Mouse (Mus musculus): ENCODE results near the gene Gabrr2. TPM values are rescaled to one million over a fixed set of nuclear protein-coding genes. Genes with fewer than 3 reads are reported as not detected.

Gene Gabrr2
- 0.59 and 0.98 TPM in 2 replicates for polyA plus RNA-seq (2012; rRNA removed)

GRCm38 (mm10) chr4:33062981-33063380 is at the start of gene Gabrr2:
Gabrr2 (plus strand) TSS chr4:33062999.
- TF ChIP-seq CTCF (IDR thresholded peaks at IDR 0.05; ENCODE audit: borderline replicate concordance, extremely low read depth, insufficient read depth, insufficient read length) (no peak), POLR2A (IDR thresholded peaks at IDR 0.05; ENCODE audit: borderline replicate concordance, extremely low read depth, insufficient read depth, insufficient read length, poor library complexity, severe bottlenecking) (no peak)

GRCm38 (mm10) chr4:33018361-33018999 is 44.3 kb upstream of the Gabrr2 start:
- no peak for TF ChIP-seq POLR2A (IDR thresholded peaks at IDR 0.05; ENCODE audit: borderline replicate concordance, extremely low read depth, insufficient read depth, insufficient read length, poor library complexity, severe bottlenecking)
- TF ChIP-seq CTCF (IDR thresholded peaks at IDR 0.05; ENCODE audit: borderline replicate concordance, extremely low read depth, insufficient read depth, insufficient read length): peak; percentile 94
- peak; percentile 95 for DNase-seq (ENCODE audit: low read depth)

More at GRCm38 (mm10) chr4:33062981-33063380, at the start of gene Gabrr2:
- DNase-seq (ENCODE audit: low read depth): no peak

DNA sequence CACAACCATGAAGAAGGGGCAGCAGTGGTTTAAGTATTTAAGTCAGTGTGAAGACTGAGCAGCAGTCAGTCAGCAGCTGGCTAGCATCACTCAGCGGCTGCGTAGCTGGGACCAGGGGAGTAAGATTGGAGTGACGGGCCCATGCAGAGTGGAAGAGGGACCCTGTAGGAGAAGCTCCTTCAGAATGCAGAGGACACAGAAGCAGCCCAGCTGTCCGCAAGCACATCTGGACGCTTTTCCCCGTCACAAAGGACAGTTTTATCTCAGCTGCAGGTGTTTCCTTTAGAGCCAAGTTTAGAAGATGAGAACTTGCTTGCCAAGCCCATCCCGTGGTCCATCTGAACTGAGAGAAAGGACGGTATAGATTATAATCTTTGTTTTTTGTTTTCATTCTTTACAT is 38.4 kb upstream of the Gabrr2 start:
- no peak for DNase-seq (ENCODE audit: low read depth)
- TF ChIP-seq POLR2A (IDR thresholded peaks at IDR 0.05; ENCODE audit: borderline replicate concordance, extremely low read depth, insufficient read depth, insufficient read length, poor library complexity, severe bottlenecking) (no peak), CTCF (IDR thresholded peaks at IDR 0.05; ENCODE audit: borderline replicate concordance, extremely low read depth, insufficient read depth, insufficient read length) (no peak)

DNA sequence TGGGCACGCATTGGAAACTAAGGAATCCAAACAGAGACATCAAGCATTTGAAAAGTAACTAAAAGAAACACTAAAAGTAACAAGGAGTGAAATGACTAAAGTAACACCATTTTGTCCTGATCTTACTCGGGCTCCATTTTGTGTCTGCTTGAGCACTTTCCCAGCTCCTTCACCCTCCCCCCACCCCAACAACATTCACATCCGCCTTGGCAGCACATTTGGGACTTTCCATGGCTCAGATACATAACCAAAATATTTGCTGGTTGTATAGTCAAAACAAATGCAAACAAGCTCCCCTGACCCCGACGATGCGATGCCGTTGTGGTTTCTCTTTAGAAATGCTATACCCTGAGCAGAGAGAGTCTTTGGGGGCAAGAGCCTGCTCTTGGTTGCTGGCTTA is 33.7 kb upstream of the Gabrr2 start:
- DNase-seq (ENCODE audit: low read depth): no peak
- TF ChIP-seq CTCF (IDR thresholded peaks at IDR 0.05; ENCODE audit: borderline replicate concordance, extremely low read depth, insufficient read depth, insufficient read length) (no peak), POLR2A (IDR thresholded peaks at IDR 0.05; ENCODE audit: borderline replicate concordance, extremely low read depth, insufficient read depth, insufficient read length, poor library complexity, severe bottlenecking) (no peak)

DNA sequence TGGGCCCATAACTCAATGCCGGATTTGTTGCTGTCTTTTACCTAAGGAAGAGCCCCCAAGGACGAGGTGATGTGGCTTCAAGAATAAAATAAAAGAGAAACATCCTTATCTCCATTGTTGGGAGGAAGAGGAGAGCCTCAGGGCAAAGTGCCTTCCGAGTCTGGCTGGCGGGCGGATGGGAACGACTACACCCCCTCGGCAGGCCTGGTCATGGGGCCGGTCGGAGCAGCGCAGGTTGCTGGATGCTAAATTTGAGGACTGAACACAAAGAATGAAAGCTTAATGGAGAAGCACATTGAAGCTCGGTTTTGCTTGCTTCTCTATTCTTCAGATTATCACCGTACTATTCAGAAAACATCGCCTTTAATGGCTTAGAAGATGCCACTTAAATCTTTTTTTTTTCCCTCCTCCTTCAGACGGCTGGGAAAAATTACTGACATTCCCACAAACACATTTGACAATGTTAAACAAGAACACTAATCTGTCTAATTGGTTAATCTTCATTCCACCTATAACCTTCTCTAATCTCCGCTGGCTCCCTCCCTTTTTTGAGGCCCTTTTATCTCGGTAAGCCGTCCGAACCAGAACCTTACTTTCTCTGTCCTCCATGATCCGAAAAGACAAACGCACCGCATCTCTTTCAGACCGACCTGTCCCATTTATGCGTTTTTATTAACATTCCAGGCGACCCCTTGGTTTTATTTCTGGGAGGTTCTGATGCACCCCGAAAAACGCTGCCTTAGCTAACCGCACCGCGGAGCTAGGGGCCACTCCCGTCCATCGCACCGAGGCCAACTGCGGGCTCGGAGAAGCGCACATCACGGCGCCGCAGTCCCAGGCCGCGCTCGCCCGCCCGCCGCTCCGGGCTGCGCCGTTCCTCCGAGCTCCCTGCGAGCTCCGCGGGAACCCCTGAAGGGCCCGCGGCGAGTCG is 32.3 kb upstream of the Gabrr2 start:
- DNase-seq (ENCODE audit: low read depth): peak; percentile 68
- TF ChIP-seq CTCF (IDR thresholded peaks at IDR 0.05; ENCODE audit: borderline replicate concordance, extremely low read depth, insufficient read depth, insufficient read length): no peak
- TF ChIP-seq POLR2A (IDR thresholded peaks at IDR 0.05; ENCODE audit: borderline replicate concordance, extremely low read depth, insufficient read depth, insufficient read length, poor library complexity, severe bottlenecking): no peak

DNA sequence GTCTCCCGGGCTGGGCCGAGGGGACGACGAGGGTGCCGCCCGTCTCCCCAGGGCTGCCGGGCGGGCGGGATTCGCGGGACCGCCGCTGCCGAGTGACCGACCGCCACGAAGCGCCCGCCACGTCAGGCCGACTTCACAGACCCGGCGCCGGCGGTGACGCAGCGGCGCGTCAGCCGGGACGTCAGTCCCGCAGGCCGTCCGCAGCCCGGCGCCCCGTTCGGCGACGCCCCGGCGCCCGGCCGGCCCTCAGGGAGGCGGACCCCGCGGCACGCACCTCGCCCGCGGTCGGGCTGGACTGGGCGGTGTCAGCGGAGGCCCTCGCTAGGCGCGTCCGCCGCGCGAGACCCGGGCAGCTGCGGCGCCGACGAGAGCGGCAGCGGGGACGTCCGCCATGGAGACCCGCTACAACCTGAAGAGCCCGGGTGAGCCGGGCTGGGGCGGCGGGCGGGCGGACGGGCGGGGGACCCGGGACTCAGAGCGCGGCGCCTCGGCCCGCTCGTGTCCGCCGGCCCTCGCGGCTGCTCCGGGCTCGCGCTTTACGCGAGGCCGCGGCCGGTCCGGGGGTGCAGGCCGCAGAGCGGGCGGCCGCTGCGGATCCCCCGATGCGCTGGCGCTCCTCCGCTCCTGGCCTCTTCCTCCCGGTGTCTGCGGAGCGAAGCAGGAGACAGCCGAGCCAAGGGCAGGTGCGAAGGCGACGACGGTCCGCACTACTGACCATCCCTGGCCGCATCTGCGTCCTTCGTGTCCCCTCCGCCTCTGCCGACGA is 31.4 kb upstream of the Gabrr2 start, which contains the start of gene Ube2j1:
Gene Ube2j1 (plus strand): TSS at position 222 of the 766 bp plus-strand sequence.
- TF ChIP-seq CTCF (IDR thresholded peaks at IDR 0.05; ENCODE audit: borderline replicate concordance, extremely low read depth, insufficient read depth, insufficient read length): no peak
- peak; percentile 93 for TF ChIP-seq POLR2A (IDR thresholded peaks at IDR 0.05; ENCODE audit: borderline replicate concordance, extremely low read depth, insufficient read depth, insufficient read length, poor library complexity, severe bottlenecking)
- peak; percentile 96 for DNase-seq (ENCODE audit: low read depth)

DNA sequence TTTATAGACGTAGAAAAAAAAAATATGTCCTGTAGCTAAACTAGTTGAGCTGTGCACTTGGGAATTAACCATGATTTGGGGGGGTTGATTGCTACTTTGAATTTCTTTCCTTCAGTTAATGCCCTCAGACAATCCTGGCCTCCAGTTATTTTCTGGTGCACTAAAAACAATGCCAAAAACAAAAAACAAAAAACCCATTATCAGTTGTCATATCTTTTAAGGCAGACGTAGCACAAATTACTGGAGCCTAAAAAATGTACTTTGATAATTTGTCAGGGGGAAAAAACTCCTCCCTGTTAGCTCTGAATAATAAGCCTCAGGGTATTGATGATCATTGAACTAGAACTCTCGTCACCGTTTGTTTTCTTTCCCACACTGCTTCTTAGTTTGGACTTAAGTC is 30.8 kb upstream of the Gabrr2 start:
- DNase-seq (ENCODE audit: low read depth): peak; percentile 21
- no peak for TF ChIP-seq POLR2A (IDR thresholded peaks at IDR 0.05; ENCODE audit: borderline replicate concordance, extremely low read depth, insufficient read depth, insufficient read length, poor library complexity, severe bottlenecking)
- TF ChIP-seq CTCF (IDR thresholded peaks at IDR 0.05; ENCODE audit: borderline replicate concordance, extremely low read depth, insufficient read depth, insufficient read length): no peak

DNA sequence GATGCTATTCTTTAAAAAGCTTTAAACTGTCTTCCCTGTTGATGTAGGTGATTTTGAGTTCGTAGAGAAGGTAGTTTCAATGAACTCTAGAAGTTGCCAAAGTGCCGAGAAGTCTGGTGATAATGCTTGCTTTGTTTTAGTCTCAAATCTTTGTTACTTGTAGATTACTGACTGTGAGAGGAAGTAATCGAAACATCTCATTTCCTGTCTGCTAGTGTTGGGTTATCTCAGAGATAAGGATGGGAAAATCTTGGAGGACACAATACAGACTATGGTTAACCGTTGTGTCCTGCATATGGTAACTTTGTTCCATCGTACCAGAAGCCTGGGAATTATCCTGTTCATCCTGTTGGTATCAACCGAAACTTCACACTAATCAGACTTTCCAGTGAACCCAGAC is 29.3 kb upstream of the Gabrr2 start:
- no peak for TF ChIP-seq POLR2A (IDR thresholded peaks at IDR 0.05; ENCODE audit: borderline replicate concordance, extremely low read depth, insufficient read depth, insufficient read length, poor library complexity, severe bottlenecking)
- no peak for TF ChIP-seq CTCF (IDR thresholded peaks at IDR 0.05; ENCODE audit: borderline replicate concordance, extremely low read depth, insufficient read depth, insufficient read length)
- DNase-seq (ENCODE audit: low read depth): no peak

- DNase-seq (ENCODE audit: low read depth): no peak
- TF ChIP-seq POLR2A (IDR thresholded peaks at IDR 0.05; ENCODE audit: borderline replicate concordance, extremely low read depth, insufficient read depth, insufficient read length, poor library complexity, severe bottlenecking): no peak
- TF ChIP-seq CTCF (IDR thresholded peaks at IDR 0.05; ENCODE audit: borderline replicate concordance, extremely low read depth, insufficient read depth, insufficient read length): no peak
Observed at GRCm38 (mm10) chr4:33039826-33040225, 23.0 kb upstream of the Gabrr2 start.

GRCm38 (mm10) chr4:33049601-33050000 is 13.2 kb upstream of the Gabrr2 start:
- DNase-seq (ENCODE audit: low read depth): no peak
- TF ChIP-seq CTCF (IDR thresholded peaks at IDR 0.05; ENCODE audit: borderline replicate concordance, extremely low read depth, insufficient read depth, insufficient read length) (no peak), POLR2A (IDR thresholded peaks at IDR 0.05; ENCODE audit: borderline replicate concordance, extremely low read depth, insufficient read depth, insufficient read length, poor library complexity, severe bottlenecking) (no peak)

DNA sequence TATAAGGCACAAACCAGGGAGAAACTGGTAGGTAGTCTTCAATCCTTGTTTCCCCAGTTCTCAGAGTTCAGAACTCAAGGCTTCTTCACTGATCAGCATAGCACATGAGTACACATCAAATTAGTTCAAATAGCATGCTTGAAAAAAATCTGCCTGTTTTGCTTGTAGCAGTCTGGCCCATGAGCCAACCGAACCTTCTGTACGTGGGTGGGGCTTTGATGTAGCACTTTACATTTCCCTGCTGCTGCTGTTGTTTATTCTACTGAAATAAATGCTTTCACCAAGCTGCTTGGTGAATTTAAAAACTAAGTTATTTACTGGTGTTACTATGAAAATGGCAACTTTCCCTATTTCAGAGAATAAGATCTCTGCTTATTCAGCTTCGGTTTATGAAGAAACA is 10.7 kb upstream of the Gabrr2 start:
- no peak for DNase-seq (ENCODE audit: low read depth)
- TF ChIP-seq CTCF (IDR thresholded peaks at IDR 0.05; ENCODE audit: borderline replicate concordance, extremely low read depth, insufficient read depth, insufficient read length) (no peak), POLR2A (IDR thresholded peaks at IDR 0.05; ENCODE audit: borderline replicate concordance, extremely low read depth, insufficient read depth, insufficient read length, poor library complexity, severe bottlenecking) (no peak)

All from brain, embryonic 14.5 days (tissue).